7 mouse cellular contexts compared by ENCODE assay signal in the genomic region with DNA sequence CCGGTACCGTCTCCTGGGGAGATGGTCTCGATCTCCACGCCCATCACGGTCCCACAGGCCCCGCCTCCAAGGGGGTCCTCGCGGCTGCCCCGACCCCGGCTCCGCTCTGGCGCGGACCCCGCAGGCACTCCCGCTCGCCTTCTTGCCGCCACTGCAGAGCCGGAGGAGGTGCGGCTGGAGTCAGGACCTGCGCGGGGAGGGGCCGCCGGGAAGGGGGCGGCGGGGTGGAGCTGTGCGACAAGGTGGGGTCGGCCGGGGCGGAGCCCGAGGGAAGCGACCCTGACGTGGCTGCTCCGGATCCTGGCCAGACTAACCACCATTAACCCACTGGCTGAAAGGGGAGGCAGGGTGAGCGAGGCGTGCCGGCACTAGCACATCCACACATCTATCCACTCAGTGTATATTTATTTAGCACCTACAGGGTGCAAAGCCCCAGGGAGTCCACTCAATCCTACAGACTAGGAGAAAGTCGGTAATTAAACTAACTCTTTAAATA. TPM values are rescaled to one million over a fixed set of nuclear protein-coding genes. Genes with fewer than 3 reads are reported as not detected.
DNase-seq lines count a peak whose midpoint lies in the region; ATAC-seq and TF ChIP-seq lines count a peak whose summit lies in the region.

A gene (minus strand): TSS at position 200 of the 496 bp plus-strand sequence.

- H3K4me2 ChIP-seq in hindbrain, embryonic 15.5 days, result peak within 1 kb of the TSS; percentile 88

- H3K27me3 ChIP-seq in hindbrain, embryonic 15.5 days, result peaks cover 4% of the 10 kb centered on the region; the same call in 1 of the 2 replicates
- H3K27me3 ChIP-seq in spleen, adult 2 months (ENCODE audit: control insufficient read depth, insufficient read depth, low read length), result peaks cover 6% of the 10 kb centered on the region

- intact Hi-C loops in left cerebral cortex, postnatal 25 days (cut with DNase I), result loop anchor here (5.0 kb wide), 1 partner anchor 76 kb away; a partner anchor contains a TSS

- no peak for TF ChIP-seq CTCF in spleen, adult 2 months (IDR thresholded peaks at IDR 0.05; ENCODE audit: extremely low read depth, insufficient read depth, insufficient read length, insufficient replicate concordance)

- under 1% methylated on average over 35 of the region's 37 CpGs for WGBS in hindbrain, embryonic 15.5 days
- WGBS in spleen, adult 2 months, result 2% methylated on average over 37 of the region's 37 CpGs

- H3K9me3 ChIP-seq in hindbrain, embryonic 15.5 days, result no peaks in the 10 kb centered on the region

- no peaks in the 10 kb centered on the region for H3K36me3 ChIP-seq in hindbrain, embryonic 15.5 days
- H3K36me3 ChIP-seq in spleen, adult 2 months (ENCODE audit: control insufficient read depth, insufficient read depth, low read length), result no peaks in the 10 kb centered on the region

- H3K9ac ChIP-seq in hindbrain, embryonic 15.5 days, result peak within 1 kb of the TSS; percentile 63

- DNase-seq in R1 (ENCODE audit: low read depth, low spot score), result peak; percentile 82
- DNase-seq in cerebellum, adult 8-10 months, result peak; percentile 61
- DNase-seq in frontal cortex, postnatal 36 days (ENCODE audit: low spot score in 2 of 2), result peak; percentile 31 to 46
- DNase-seq in left cerebral cortex, postnatal 25 days (ENCODE audit: low spot score in 2 of 2), result peak; percentile 39 to 52
- DNase-seq in spleen, adult 2 months (ENCODE audit: low read depth in 1 of 2, low spot score in 2 of 2), result no peak

- peak within 1 kb of the TSS; percentile 59 for H3K4me3 ChIP-seq in hindbrain, embryonic 15.5 days
- H3K4me3 ChIP-seq in spleen, adult 2 months (ENCODE audit: extremely low read depth, insufficient read depth, insufficient read length), result peak within 1 kb of the TSS; percentile 60

- TF ChIP-seq POLR2A in spleen, adult 2 months (IDR thresholded peaks at IDR 0.05; ENCODE audit: low read depth, low read length), result no peak

- no peak within 1 kb of the TSS; the same call in 1 of the 2 replicates for H3K27ac ChIP-seq in hindbrain, embryonic 15.5 days (replicated peaks)
- no peak within 1 kb of the TSS for H3K27ac ChIP-seq in spleen, adult 2 months (ENCODE audit: insufficient read depth, low read length)

- peak; percentile 61 for ATAC-seq in hindbrain, embryonic 15.5 days (ENCODE audit: low FRiP score, low read depth)
- peak; percentile 48 for ATAC-seq in megakaryocyte progenitor cell, adult 5-6 weeks (replicated peaks; ENCODE audit: poor library complexity)

- H3K4me1 ChIP-seq in hindbrain, embryonic 15.5 days (replicated peaks), result peaks cover 26% of the 10 kb centered on the region
- peaks cover 6% of the 10 kb centered on the region for H3K4me1 ChIP-seq in spleen, adult 2 months (ENCODE audit: control insufficient read depth, insufficient read depth, insufficient read length)

RNA-seq across cellular contexts. Expression of the gene that starts here (rescaled TPM):
- 60.0 and 71.2 TPM in 2 replicates for polyA plus RNA-seq in hindbrain, embryonic 15.5 days (2015; fragmentation: Nextera tagmentation; extraction: Ambion mirVana)
- 10 to 100 TPM; 42.6 to 51.0 TPM for total RNA-seq in left cerebral cortex, postnatal 25 days (2021)
- 19.2 and 21.3 TPM in 2 replicates for total RNA-seq in megakaryocyte progenitor cell, adult 5-6 weeks (2015)
- total RNA-seq in megakaryocyte progenitor cell, adult 5-6 weeks (2017), result 12.3 and 18.4 TPM in 2 replicates
- 3.2 and 3.4 TPM in 2 replicates for polyA plus RNA-seq in spleen, adult 2 months (2012; rRNA removed)

Comparison
In these comparisons a context has a peak if more than half of its experiments do, and no peak if none do; other contexts are left out.
1. RNA of the gene that starts here (polyA plus RNA-seq): 60.0 to 71.2 TPM in hindbrain, embryonic 15.5 days; 3.2 to 3.4 TPM in spleen, adult 2 months; every median in the first group is over 10 times any median in the second.
2. DNase-seq: peak in R1 (single experiment), cerebellum, adult 8-10 months (single experiment), frontal cortex, postnatal 36 days (2 of 2) and left cerebral cortex, postnatal 25 days (2 of 2); none in spleen, adult 2 months (0 of 2).